Mouse (Mus musculus): ENCODE results near the gene Rap1gap2. TPM values are rescaled to one million over a fixed set of nuclear protein-coding genes. Genes with fewer than 3 reads are reported as not detected.

Rap1gap2 gene
- total RNA-seq, 2 experiments from 2014 or later, result 179 to 181 TPM

DNA sequence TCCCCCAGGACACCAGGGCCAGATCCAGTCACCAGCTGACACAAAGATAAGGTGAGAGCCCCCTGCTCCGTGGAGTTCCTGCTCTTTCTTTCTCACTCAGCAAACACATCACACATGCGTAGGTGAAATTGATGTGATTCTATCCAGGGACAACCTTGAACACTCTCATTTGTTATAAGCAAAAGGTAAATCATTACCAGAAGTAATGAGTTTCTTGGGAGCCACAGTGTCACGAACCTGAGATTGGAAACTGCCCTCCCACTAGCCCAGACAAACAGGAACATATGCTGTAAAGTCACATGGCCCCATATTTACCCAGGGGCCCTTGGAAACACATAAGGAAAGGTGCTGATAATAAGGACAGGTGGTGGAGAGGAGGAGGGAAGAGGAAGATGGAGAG, 122.8 kb downstream of the Rap1gap2 start:
- intact Hi-C loops (cut with DNase I), result no loop called here
- DNase-seq (ENCODE audit: low spot score in 2 of 2), result no peak

DNA sequence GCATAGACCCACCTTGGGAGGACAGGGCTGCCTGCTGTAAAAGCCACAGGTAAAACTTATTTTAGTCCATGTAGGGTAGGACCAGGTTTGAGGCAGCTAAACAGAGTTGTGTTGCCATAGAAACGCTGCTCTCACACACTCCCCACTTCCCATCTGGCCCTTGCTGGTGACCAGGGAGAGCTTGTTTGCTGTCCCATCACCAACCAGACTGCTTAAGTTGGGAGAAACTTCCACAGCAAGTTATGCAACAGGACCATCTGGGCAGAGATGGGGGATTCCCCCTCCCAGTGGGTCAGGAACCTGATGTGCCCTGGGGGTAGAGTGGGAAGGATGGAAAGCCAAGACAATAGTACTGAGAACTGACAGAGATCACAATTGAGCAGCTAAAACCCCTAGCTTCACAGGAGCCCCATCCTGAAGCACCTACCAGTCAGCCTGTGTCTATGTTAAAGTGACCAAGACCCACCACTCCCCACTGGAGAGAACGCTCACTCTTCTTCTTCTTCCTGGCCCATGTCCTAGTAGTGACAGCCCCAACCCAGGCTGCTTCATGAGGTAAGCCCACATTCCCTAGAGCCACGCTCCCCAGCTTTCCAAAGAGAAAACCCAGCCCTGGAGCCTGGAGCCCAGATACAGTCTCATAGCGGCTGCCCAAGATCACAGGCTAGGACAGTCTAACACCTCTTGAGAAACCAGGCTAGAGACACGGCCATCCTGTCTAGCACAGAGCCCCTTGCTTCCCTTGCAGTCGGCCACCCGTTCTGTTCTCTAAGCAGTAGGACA, 125.1 kb downstream of the Rap1gap2 start:
- DNase-seq (ENCODE audit: low spot score in 2 of 2), result peak; percentile 58 to 72
- intact Hi-C loops (cut with DNase I), result no loop called here

DNA sequence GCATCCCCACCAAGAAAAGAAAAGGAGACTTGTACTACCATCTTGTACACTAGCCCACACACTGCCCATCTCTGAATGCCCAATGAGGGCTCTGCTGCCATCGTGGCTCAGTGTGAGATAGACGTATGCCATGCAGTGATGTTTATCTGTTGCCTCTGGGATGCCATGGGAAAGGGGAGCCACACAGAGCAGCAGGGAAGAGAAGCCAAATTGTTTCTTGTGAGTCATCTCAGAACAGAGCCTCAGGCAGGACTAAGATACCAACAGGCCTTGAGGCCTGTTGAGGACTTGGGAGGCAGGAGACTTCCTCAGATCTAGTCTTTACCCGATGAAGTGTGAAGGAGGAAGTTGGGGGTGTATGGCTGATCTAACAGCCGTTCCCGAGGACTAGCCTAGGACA, 126.8 kb downstream of the Rap1gap2 start:
- no peak for DNase-seq (ENCODE audit: low spot score in 2 of 2)
- intact Hi-C loops (cut with DNase I), result no loop called here

DNA sequence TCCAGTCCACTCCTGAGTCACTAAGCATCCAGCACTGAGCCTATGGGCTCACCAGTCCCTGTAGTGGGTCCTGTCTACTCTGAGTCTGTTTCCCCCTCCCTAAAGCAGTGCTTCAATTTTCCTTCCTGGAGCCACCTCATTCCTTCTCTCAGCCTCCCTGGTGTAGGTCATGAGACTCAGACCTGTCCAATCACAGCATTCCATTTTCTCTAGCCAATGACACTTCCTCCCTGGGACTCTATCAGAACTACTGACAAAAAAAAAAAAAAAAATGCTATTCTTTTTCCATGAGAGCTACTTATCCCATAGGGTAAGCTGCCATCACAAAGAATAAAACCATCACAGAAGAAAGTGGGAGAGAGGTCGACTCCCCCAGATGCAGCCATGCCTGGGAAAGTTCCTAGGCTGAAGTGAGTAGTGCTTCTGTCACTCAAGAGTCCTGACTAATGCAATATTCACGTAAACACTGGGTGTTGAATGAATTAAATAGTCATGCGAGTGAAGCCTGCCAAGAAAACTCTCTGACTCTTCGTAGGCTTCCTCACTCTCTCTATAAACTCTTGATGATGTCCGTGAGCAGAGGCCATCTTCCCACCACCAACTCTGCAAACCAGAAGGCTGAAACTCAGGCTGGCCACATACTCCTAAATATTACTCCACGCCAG, 127.4 kb downstream of the Rap1gap2 start:
- intact Hi-C loops (cut with DNase I), result no loop called here
- no peak for DNase-seq (ENCODE audit: low spot score in 2 of 2)

DNA sequence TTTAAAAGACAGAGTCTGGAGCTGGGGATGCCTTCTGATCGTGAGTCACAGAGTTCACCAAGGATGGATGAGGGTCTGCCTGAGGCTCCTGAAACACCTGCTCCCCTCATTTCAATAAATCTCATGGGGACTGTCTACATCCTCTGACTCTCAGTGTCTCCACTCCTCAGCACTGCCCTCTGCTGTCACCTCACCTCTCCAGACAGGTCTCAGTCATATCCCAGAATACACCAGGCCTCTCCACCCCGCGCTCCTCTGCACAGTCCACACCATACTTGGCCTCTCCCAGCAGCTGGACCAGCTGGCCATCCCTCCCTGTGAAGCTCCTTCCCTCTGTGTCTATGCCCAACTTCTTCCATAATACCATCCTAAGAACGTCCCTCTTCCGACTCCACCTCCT, 128.9 kb downstream of the Rap1gap2 start:
- no peak for DNase-seq (ENCODE audit: low spot score in 2 of 2)
- intact Hi-C loops (cut with DNase I), result no loop called here

DNA sequence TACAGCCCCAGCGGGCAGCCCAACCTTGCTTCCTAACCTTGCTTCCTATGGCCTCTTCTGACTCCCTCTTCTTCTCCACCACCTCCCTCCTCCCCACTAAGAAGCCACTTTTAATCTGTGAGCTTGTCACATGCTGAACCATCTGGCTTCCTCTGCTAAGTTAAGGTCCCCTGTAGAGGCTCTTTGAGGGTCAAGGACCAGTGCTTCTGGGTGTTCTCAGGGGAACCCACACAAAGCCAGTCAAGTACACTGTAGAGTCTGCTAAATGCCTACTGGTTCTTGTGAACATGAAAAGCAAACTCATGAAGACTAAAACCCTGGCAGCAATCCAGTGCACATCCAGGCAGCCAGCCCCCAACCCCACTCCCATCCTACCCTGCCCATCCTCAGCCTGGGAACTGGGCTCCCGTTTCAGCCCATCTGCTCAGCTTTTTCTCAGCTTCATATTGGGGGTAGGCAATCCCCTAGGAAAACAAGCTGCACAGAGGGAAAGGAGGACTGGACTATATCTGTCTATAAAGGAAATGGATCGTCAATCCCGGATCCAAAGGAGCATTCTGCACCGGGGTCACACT, 130.9 kb downstream of the Rap1gap2 start:
- intact Hi-C loops (cut with DNase I), result no loop called here

DNA sequence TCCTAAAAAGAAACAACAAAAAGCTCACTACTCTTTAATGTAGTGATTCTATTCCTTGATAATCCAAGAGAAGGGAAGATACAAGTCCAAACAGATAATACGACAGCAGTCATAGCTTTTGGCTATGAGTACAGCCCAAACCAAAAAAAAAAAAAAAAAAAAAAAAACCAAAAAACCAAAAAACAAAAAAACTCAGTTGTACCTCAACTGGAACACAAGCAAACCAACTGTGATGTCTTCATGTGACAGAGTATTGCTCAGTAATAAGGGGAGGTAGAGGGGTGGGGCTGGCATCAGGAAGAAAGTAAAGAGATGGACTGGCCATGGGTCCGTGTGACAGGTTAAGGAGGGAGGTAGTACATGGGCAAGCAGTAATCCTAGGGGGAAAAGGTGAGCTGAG, 131.8 kb downstream of the Rap1gap2 start:
- no peak for DNase-seq (ENCODE audit: low spot score in 2 of 2)
- intact Hi-C loops (cut with DNase I), result no loop called here

More for the DNA sequence above, 130.9 kb downstream of the Rap1gap2 start:
- peak; percentile 66 to 71 for DNase-seq (ENCODE audit: low spot score in 2 of 2)

DNA sequence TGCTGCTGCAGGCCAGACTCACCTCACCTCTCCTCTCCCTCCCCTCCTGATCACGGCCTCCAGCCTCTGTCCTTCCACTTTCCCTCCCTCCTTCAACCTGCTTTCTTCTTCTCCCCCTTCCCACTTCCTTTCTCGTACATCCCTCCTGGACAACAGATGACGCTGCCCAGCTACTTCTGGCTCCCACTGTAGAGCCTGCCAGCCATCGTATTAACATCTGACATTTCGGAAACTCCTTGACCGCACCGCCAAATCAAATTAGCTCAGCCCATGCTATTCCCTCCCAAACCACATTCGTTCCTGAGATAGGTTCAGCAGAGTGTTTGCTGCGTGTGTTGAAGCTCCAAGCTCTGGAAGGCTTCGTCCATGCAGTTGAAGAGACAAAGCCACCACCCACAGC, 138.0 kb downstream of the Rap1gap2 start:
- no peak for DNase-seq (ENCODE audit: low spot score in 2 of 2)
- intact Hi-C loops (cut with DNase I), result no loop called here

GRCm38 (mm10) chr11:74468195-74468594, 142.5 kb downstream of the Rap1gap2 start:
- DNase-seq (ENCODE audit: low spot score in 2 of 2), result no peak
- intact Hi-C loops (cut with DNase I), result no loop called here

- intact Hi-C loops (cut with DNase I), result no loop called here
- DNase-seq (ENCODE audit: low spot score in 2 of 2), result no peak
Observed at GRCm38 (mm10) chr11:74465712-74466111, 145.0 kb downstream of the Rap1gap2 start.

- intact Hi-C loops (cut with DNase I), result no loop called here
- no peak for DNase-seq (ENCODE audit: low spot score in 2 of 2)
Observed at GRCm38 (mm10) chr11:74464181-74464977, 146.3 kb downstream of the Rap1gap2 start.

GRCm38 (mm10) chr11:74462651-74463050, 148.1 kb downstream of the Rap1gap2 start:
- DNase-seq (ENCODE audit: low spot score in 2 of 2), result no peak
- intact Hi-C loops (cut with DNase I), result no loop called here

DNA sequence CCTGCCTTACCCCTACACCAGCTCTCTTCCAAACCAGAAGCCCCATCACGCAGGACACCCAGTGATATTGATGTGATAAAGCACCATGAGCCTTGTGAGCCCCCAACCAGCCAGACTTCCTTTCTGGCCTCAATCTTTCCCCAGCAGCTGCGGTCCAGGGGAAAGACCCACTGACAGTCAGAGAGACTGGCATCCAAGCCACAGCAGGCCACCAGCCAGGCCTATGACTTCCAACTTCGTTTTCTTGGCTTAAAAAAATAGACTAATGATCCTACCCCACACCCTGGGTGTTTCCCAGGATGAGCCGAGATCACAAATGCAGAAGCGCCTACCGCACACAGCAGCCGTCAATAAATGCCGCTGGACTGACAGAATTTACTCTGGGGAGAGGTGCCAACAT, 151.1 kb downstream of the Rap1gap2 start:
- intact Hi-C loops (cut with DNase I), result no loop called here
- no peak for DNase-seq (ENCODE audit: low spot score in 2 of 2)

DNA sequence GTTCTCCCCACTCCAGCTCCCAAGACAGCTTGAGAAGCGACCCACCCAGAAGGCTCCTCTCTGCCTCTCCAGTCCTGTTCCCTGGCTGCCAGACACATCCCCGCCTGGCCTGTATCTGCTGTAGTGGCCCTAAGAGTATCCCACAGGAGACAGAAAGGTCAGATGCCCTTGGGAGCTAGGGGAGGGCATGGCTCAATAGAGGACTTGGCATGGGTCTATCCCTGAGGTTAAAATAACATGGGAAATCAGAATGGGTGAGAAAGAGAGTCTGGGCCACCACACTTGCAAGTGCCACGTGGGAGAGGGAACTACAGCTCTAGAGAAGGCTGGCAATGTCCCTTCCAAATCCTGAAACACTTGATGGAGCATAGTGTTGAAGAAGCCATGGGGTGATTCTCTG, 152.3 kb downstream of the Rap1gap2 start:
- intact Hi-C loops (cut with DNase I), result no loop called here
- DNase-seq (ENCODE audit: low spot score in 2 of 2), result no peak

GRCm38 (mm10) chr11:74457194-74457593, 153.5 kb downstream of the Rap1gap2 start:
- no peak for DNase-seq (ENCODE audit: low spot score in 2 of 2)
- intact Hi-C loops (cut with DNase I), result no loop called here

DNA sequence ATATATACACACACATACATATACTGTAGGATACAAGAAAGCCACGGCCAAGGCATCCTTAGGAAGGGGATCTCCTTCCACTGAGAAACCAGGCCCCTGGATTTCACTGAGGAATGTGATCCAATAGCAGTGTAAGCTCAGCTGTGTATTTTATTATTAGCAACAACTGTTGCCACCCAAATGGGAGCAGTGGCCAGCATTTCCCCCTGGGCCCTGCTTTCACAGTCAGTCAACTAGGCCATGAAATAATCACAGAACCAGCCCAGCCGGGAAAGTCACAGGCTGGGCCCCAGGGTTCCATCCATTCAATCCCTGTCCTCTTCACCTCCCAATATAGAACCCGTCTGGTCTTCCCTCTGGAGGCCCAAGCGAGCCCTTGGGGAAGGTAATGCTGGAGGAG, 162.2 kb downstream of the Rap1gap2 start:
- DNase-seq (ENCODE audit: low spot score in 2 of 2), result peak in 1 of 2 experiments; percentile 34
- intact Hi-C loops (cut with DNase I), result no loop called here

DNA sequence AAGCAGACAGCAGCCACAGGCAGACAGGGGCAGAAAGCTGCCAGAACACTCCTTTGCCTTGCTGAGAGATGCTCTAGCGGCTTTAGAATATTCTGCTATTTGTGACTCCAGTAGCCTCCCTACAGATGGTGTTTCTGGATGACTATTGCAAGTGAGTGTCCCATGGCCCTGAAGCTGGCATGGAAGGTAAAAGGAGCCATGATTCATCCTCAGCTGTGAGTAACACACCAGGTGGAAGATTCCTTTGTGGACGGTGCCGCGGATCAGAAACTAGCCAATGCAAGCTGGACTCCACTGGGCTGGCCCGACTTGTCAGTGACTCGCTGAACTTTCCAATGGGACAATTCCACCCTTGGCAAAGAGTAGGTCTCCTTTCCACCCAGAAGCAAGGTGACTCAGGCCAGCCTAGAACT, 162.7 kb downstream of the Rap1gap2 start:
- intact Hi-C loops (cut with DNase I), result no loop called here
- peak in 1 of 2 experiments; percentile 55 for DNase-seq (ENCODE audit: low spot score in 2 of 2)

DNA sequence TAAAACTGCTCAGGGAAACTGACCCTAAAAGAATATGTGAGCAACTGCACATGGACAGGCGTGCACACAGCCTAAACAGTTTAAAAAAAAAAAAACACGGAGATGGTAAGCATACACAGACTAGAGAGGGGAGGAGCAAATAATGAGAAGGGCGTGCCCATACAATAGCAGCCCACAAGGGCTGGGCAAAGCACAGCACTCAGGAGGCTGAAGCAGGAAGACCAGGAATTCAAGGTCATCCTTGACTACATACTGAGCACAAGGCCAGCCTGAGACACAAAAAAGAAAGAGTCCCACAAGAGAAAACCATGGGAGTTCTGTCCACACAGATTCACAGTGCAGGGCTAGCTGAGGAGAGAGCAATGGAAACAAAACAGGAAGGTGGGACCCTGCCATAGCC, 165.1 kb downstream of the Rap1gap2 start:
- DNase-seq (ENCODE audit: low spot score in 2 of 2), result no peak
- intact Hi-C loops (cut with DNase I), result no loop called here

- intact Hi-C loops (cut with DNase I), result no loop called here
- DNase-seq (ENCODE audit: low spot score in 2 of 2), result no peak
Observed at GRCm38 (mm10) chr11:74443924-74444256, 166.8 kb downstream of the Rap1gap2 start.
